Mouse (Mus musculus) right cerebral cortex, adult 18-20 months (tissue): ENCODE measurements around the gene Nfyb.

Experiments
- DNase-seq: peaks from one replicate; pipeline ENCODE4 v3.0.0; 2022; ENCODE audit warnings: mixed read lengths

Nfyb gene

GRCm38 (mm10) chr10:82742578-82742977 lies 21.4 kb downstream of the Nfyb start:
- DNase-seq = no peak

- no peak for DNase-seq
Observed at GRCm38 (mm10) chr10:82741876-82742275, 22.1 kb downstream of the Nfyb start.

- DNase-seq = no peak
Observed at GRCm38 (mm10) chr10:82741354-82741753, 22.6 kb downstream of the Nfyb start.

GRCm38 (mm10) chr10:82699296-82699941 lies 64.5 kb downstream of the Nfyb start:
- no peak for DNase-seq

- DNase-seq = peak; percentile 94
Observed at GRCm38 (mm10) chr10:82698712-82699261, 65.2 kb downstream of the Nfyb start.
